Mouse (Mus musculus) forebrain, embryonic 16.5 days (tissue): ENCODE results near the gene Sh3pxd2a. TPM values are rescaled to one million over a fixed set of nuclear protein-coding genes. Genes with fewer than 3 reads are reported as not detected.

Experiments used
- ATAC-seq: fragments of 200-750 bp; cut with Nextera tagmentation; 2 replicates; pipeline ENCODE4 v1.8.0; 2017; ENCODE audit warnings: mild to moderate bottlenecking, moderate library complexity
- H3K27ac ChIP-seq: fragments of 300-500 bp; sonication (generic); 2 replicates; pipeline ENCODE4 v1.5.1; 2014; ENCODE audit warnings: low read length, control low read depth
- H3K27me3 ChIP-seq: fragments of 300-500 bp; sonication (generic); replicated peaks from 2 replicates; pipeline ENCODE4 v1.6.1; 2014; ENCODE audit warnings: low read length; ENCODE audit not compliant: control insufficient read depth, insufficient read depth
- H3K36me3 ChIP-seq: fragments of 300-500 bp; sonication (generic); 2 replicates; pipeline ENCODE4 v1.6.1; 2014; ENCODE audit not compliant: control insufficient read depth, insufficient read depth
- H3K4me1 ChIP-seq: fragments of 300-500 bp; sonication (generic); replicated peaks from 2 replicates; pipeline ENCODE4 v1.6.1; 2014; ENCODE audit warnings: low read length; ENCODE audit not compliant: control insufficient read depth, insufficient read depth
- H3K4me2 ChIP-seq: fragments of 300-500 bp; sonication (generic); 2 replicates; pipeline ENCODE4 v1.6.1; 2014; ENCODE audit warnings: mild to moderate bottlenecking, low read length, control low read depth
- H3K4me3 ChIP-seq: fragments of 300-500 bp; sonication (generic); replicated peaks from 2 replicates; pipeline ENCODE4 v1.5.1; 2014; ENCODE audit warnings: mild to moderate bottlenecking, low read length, control low read depth
- H3K9ac ChIP-seq: fragments of 300-500 bp; sonication (generic); replicated peaks from 2 replicates; pipeline ENCODE4 v1.6.1; 2014; ENCODE audit warnings: low read depth, low read length, control low read depth
- H3K9me3 ChIP-seq: fragments of 300-500 bp; sonication (generic); 2 replicates; pipeline ENCODE4 v1.6.1; 2016; ENCODE audit warnings: low read length; ENCODE audit not compliant: control insufficient read depth
- WGBS: fragments of 180-500 bp; shearing (Covaris S2); extraction: QIAGEN DNeasy Blood & Tissue Kit; methylation state at CpG from one replicate; pipeline ENCODE4 v1.1.7; 2014; 5-methylcytosine and 5-hydroxymethylcytosine counted together
- polyA plus RNA-seq: library from polyadenylated mRNA; unstranded; fragments of >200 nt; fragmentation: Nextera tagmentation; extraction: Ambion mirVana; gene quantifications from 2 replicates; pipeline ENCODE4 v1.2.1, GENCODE M21; 2015

Sh3pxd2a gene
- 2.1 and 2.2 TPM in 2 replicates for polyA plus RNA-seq

DNA sequence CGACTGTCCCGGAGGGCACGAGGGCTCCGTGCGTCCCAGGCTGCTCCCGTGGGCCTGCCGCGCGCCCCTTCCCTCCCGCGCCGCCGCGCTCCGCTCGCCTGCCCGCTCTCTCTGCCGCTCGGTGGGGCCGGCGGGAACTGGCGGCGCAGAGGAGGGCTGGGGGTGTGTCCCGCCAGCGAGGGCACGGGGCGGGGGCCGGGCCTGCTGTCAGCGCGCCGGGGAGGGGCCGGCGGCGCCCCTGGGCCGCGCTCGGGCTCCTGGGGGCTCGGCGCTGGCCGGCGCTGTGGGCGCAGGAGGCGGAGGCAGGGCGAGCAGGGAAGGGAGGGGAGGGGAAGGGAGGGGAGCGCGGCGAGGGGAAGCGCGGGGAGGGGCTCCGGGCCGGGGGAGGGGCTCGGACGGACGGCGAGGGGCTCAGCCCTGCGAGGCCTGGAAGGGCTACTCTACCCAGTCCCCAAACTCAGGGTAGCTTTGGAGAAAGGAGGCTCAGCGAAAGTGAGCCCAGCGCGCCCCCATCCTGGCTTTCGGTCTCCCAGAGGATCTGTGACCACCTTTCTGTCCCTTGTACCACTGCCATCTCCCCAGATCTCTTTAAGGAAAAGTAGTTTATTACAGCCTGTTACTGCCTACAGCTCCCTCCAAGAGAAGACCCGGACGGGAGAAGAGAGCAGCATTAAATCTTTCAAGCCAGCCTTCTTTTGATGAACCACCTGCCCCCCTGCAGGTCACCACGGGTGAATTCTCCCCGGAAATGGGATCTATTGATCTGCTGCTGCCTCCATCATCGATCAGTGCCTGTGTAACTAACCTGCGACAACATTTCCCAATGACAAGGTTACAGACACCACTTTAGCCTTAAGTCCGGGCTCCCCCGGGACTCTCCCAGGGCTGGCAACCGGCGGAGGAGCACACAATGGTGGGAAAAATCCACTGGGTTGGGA, at the start of gene Sh3pxd2a:
Sh3pxd2a (minus strand) TSS at position 98 of the 938 bp plus-strand sequence.
- H3K27ac ChIP-seq = peak within 1 kb of the TSS; percentile 66
- peak; percentile 89 for ATAC-seq
- H3K36me3 ChIP-seq = no peaks in the 10 kb centered on the region
- H3K9ac ChIP-seq = peak within 1 kb of the TSS; percentile 91
- no peaks in the 10 kb centered on the region for H3K9me3 ChIP-seq
- peaks cover 23% of the 10 kb centered on the region for H3K4me1 ChIP-seq
- H3K27me3 ChIP-seq = no peaks in the 10 kb centered on the region
- peak within 1 kb of the TSS; percentile 82 for H3K4me3 ChIP-seq
- peak within 1 kb of the TSS; percentile 94 for H3K4me2 ChIP-seq
- WGBS = 1% methylated on average over 51 of the region's 70 CpGs

DNA sequence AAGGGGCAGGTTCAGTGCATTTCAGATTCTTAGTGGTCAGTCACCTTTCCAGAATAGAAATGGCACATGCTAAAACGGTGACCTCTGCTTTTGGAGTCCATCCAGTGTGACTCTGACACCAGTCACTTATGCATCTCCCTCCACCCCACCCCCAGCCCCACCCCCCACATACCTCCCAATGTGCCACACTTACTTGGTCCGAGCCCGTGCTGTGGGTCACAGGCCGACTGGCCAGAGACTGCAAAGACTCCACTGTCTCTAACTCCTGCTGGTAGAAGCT, 49.4 kb upstream of the Sh3pxd2a start:
- H3K9me3 ChIP-seq = no peaks in the 10 kb centered on the region
- no peak overlapping the region for H3K4me2 ChIP-seq
- H3K36me3 ChIP-seq = no peaks in the 10 kb centered on the region
- no peak overlapping the region for H3K9ac ChIP-seq
- ATAC-seq = no peak
- WGBS = 79% methylated on average over 4 of the region's 4 CpGs
- H3K27ac ChIP-seq = no peak overlapping the region
- H3K27me3 ChIP-seq = no peaks in the 10 kb centered on the region
- H3K4me3 ChIP-seq = no peak overlapping the region
- peaks cover 11% of the 10 kb centered on the region; the same call in 1 of the 2 replicates for H3K4me1 ChIP-seq

DNA sequence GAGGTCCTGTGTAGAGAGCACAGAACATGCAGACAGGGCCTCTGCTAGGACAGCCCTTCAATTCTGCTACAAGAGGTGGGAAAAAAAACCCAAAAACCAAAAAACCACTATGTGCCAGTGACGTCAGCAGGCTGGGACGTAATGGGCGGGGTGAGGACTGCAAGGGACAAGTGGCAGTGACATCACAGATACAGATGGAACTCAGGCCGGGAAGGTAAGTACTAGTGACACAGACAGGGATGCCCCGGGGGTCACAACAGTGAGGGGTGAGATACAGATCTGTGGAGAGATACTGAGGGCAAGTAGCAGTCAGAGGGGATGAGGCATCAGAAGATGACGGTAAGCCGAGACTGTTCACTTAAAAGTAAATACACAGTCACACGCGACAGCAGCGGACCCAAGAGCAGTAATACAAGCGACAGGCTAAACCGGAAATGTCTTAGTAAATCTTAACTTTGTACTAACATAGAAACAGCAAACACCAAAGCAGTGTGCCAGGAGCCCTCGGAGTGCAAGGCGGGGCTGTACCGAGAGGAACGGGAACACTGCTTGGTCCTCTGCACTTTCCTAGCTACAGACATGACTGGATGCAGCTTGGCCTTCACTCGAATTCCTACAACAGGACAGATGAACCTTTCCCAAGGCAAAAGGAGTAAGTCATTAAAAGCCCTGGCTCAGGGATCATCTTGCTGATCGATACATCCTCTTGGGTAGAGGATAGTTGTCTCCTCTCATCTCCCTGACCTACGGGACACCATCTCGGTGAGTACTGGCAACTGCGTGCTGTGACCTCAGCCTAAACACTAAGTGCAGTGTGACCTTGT, 48.8 kb upstream of the Sh3pxd2a start:
- H3K27me3 ChIP-seq = no peaks in the 10 kb centered on the region
- 89% methylated on average over 21 of the region's 21 CpGs for WGBS
- no peaks in the 10 kb centered on the region for H3K9me3 ChIP-seq
- no peak for ATAC-seq
- no peak overlapping the region for H3K9ac ChIP-seq
- no peak overlapping the region for H3K4me3 ChIP-seq
- no peaks in the 10 kb centered on the region for H3K36me3 ChIP-seq
- H3K4me2 ChIP-seq = no peak overlapping the region
- H3K4me1 ChIP-seq = peaks cover 11% of the 10 kb centered on the region; the same call in 1 of the 2 replicates
- H3K27ac ChIP-seq = no peak overlapping the region

DNA sequence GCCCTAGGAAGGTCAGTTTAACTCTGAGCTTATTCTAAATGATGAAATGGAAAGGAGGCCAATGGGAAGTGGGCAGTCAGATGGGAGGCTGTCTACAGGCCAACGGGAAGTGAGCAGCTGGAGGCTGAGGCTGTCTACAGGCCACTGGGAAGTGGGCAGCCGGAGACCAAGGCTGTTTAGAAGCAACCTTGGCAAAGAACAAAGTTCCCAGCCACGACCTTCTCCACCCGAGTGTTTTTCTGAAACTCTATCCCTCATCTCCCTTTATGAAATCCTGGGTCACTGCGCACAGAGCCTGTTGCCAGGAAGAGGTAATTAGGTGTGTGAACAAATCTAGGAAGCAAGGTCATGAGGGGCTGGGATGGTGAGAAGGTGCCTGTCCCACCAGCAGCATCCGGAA, 47.8 kb upstream of the Sh3pxd2a start:
- 89% methylated on average over 6 of the region's 6 CpGs for WGBS
- ATAC-seq = no peak

DNA sequence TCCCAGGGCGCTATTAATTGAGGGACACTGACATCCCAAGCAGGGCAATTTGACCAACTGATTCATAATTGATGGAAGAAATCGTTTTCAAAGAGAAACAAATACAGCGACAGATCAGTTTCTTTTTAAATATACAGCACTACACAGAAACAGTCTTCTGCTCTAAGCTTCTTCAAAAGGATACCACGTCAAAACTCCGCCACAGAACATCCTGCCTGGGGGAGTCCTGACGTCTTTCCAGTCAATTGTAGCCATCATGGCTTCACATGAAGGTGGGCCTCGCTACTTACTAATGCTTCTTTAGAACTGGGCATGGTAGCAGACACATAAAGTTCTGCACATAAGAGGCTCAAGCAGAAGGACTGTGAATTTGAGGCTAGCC, 47.1 kb upstream of the Sh3pxd2a start:
- H3K9ac ChIP-seq = no peak overlapping the region
- H3K9me3 ChIP-seq = no peaks in the 10 kb centered on the region
- no peaks in the 10 kb centered on the region for H3K27me3 ChIP-seq
- peak overlapping the region; percentile 43; the same call in 1 of the 2 replicates for H3K27ac ChIP-seq
- no peak overlapping the region for H3K4me2 ChIP-seq
- H3K4me1 ChIP-seq = peaks cover 13% of the 10 kb centered on the region; the same call in 1 of the 2 replicates
- no peaks in the 10 kb centered on the region for H3K36me3 ChIP-seq
- 64% methylated on average over 7 of the region's 7 CpGs for WGBS
- no peak overlapping the region for H3K4me3 ChIP-seq
- ATAC-seq = no peak

More for the DNA sequence above, 47.8 kb upstream of the Sh3pxd2a start:
- peaks cover 13% of the 10 kb centered on the region; the same call in 1 of the 2 replicates for H3K4me1 ChIP-seq
- H3K27ac ChIP-seq = no peak overlapping the region
- H3K9me3 ChIP-seq = no peaks in the 10 kb centered on the region
- no peak overlapping the region for H3K4me2 ChIP-seq
- no peaks in the 10 kb centered on the region for H3K36me3 ChIP-seq
- no peak overlapping the region for H3K9ac ChIP-seq
- no peak overlapping the region for H3K4me3 ChIP-seq
- H3K27me3 ChIP-seq = no peaks in the 10 kb centered on the region

DNA sequence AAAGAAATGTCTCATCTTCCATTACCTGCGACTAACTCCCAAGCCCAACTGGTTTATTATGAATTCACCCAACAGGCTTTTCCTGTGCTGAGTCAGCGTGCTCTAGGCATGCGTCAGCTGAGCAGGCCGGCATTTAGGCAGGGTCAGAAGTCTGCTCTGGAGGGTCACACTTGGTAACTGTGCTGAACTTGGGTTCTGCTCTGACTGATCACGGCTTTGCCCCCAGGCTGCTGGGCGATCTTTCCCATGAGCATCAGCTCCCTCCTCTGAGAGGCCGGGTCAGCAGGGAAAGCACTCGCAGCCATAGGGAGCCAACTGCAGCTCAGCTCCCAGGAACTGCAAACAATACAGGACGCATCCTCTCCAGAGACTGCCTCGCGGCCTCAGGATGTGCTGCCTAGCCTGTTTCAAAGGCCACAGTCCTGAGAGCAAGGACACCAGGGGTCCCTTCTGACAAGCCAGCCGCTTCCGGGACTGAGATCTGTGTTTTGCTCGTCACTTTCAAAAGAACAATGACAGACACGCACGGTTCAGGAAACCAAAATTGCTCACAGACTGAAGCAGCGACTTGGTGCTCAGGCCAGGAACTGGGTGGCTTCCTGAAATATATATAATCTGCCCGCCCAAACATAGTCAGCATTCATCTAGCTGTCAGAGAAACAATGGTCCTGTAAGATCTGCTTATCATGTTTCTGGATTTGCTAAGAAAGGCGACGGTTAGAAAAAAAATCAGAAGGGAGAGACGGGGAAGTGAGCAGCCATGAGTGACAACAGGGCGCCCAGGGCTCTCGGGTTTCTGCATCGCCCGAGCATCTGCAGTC, 46.5 kb upstream of the Sh3pxd2a start:
- Histone ChIP-seq H3K4me2 (0 out of 2 replicates have a peak overlapping the region, but pooled peaks have one; percentile 17), H3K9ac (peak overlapping the region; percentile 20; the same call in 1 of the 2 replicates), H3K4me1 (peaks cover 13% of the 10 kb centered on the region; the same call in 1 of the 2 replicates), H3K36me3 (no peaks in the 10 kb centered on the region), H3K27ac (peak overlapping the region; percentile 71), H3K27me3 (no peaks in the 10 kb centered on the region), H3K4me3 (no peak overlapping the region), H3K9me3 (no peaks in the 10 kb centered on the region)
- WGBS = 26% methylated on average over 25 of the region's 25 CpGs
- ATAC-seq = peak; percentile 39

DNA sequence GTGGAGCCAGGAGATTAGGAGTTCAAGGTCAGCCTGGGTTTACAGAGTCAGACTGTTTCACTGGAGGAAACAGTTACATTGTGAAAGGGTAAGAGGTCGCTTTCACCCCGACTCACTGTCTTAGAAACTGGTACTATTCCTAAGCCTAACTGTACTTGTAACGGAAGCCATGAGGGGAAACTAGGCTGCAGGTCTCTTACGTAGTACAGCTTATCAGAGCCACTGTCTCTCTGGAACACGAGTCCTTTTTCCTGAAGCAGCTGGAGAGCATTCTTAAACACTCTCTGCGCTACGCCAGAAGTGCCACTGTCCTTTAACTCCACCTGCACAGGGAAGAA, 45.9 kb upstream of the Sh3pxd2a start:
- Histone ChIP-seq H3K4me1 (peaks cover 13% of the 10 kb centered on the region; the same call in 1 of the 2 replicates), H3K9ac (no peak overlapping the region), H3K9me3 (no peaks in the 10 kb centered on the region), H3K27ac (peak overlapping the region; percentile 71), H3K36me3 (no peaks in the 10 kb centered on the region), H3K27me3 (no peaks in the 10 kb centered on the region), H3K4me2 (no peak overlapping the region), H3K4me3 (no peak overlapping the region)
- ATAC-seq = no peak
- whole genome bisulfite sequencing = 84% methylated on average over 7 of the region's 7 CpGs

DNA sequence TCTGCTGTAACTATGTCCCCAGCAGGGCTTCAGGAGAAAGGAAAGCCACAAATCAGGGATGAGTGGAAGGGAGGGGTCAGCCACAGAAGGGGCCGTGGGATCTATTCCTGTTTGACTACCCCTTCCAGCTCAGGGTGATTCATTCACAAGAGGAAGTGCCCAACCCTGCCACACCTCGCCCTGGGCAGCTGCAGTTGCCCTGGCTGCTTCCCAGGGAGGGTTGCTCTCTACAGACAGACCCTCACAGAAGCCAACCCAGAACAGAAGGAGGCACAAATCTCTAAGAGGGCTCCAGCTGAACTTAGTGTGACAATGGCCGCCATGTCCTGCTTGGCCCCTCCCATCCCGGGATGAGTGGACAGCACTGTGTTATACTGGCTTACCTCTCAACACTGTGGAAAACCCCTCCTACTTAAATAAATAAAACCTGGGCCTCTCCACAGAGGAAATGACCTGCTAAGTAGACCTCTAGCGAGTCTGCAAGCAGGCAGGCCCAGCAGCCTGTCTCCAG, 44.6 kb upstream of the Sh3pxd2a start:
- Histone ChIP-seq H3K9ac (no peak overlapping the region), H3K27me3 (no peaks in the 10 kb centered on the region), H3K4me2 (no peak overlapping the region), H3K27ac (no peak overlapping the region), H3K4me3 (no peak overlapping the region), H3K36me3 (no peaks in the 10 kb centered on the region), H3K4me1 (peaks cover 13% of the 10 kb centered on the region; the same call in 1 of the 2 replicates), H3K9me3 (no peaks in the 10 kb centered on the region)
- no peak for ATAC-seq
- 79% methylated on average over 5 of the region's 5 CpGs for WGBS
